Mouse (Mus musculus) sigmoid colon, adult 10 weeks (tissue): ENCODE data around the gene Bbs7. TPM values are rescaled to one million over a fixed set of nuclear protein-coding genes. Genes with fewer than 3 reads are reported as not detected.

Experiments used
- polyA plus RNA-seq: library from polyadenylated mRNA; stranded (reverse); fragments of 350-450 nt; fragmentation: Illumina TruSeq; extraction: RNeasy Lipid Tissue Mini Kit (QIAGEN cat#74804); gene quantifications from one replicate; pipeline ENCODE4 v1.2.3, GENCODE M21; 2014; ENCODE audit warnings: low read depth, low replicate concordance

The Bbs7 gene
- 14.7 TPM for polyA plus RNA-seq

GRCm38 (mm10) chr3:36613202-36613907 lies at the start of gene Bbs7:
Gene Bbs7 (minus strand): TSS chr3:36613477.

DNA sequence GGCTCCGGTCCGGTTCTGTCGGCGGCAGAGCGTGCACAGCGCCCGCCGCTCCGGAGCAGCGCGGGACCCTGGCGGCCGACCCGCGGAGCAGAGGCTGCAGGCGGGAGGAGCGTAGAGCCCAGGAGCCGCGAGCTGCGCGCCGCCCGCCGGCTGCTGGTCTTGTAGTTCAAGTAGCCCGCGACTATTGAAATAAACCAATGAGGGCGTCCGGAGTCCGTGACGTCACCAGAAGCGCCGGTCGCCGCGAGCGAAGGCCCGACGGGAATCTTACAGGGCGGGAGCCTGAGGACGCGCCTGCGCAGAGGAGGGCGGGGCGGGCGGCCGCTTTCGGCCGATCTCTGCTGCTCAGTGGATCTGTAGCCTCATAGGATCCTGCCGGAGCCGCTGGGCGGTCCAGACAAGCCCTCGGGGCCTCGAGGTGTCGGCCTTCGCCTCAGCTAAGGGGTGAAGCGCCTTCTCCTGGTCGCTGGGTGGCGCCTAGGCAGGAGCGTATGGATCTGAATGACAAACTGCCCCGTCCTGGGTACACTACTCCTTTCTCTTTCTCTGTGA lies 41.4 kb downstream of the Bbs7 start, which contains the start of gene Ccna2:
TSS of gene Ccna2 (minus strand) at position 324 of the 552 bp plus-strand sequence.

DNA sequence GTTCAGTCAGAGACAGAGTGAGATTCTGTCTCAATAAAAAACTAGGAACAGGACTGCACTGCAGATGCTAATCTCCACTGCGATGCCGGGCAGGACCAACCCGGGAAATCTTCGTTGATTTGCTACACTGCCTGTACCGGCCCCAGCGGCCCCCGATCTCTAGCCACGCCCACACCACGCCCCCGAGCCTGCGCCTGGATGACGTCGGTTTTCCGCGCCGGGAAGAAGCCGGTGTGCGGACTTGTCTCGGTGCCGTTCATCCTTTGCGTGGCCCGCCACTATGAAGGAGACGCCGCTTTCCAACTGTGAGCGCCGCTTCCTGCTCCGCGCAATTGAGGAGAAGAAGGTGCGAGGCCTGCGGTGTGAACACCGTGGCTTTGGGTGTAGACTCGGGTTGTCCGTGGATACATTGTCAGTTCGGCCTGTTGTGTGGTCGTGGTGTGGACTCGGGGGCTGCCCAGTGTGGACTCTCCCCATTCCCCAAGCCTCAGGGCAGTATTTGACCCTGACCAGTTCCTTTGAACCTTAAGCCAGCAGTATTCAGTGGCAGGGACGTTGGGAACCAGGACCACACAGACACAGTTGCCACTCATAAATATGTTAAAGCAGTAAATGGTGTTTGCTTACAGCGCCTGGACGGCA lies 60.8 kb downstream of the Bbs7 start, which contains the start of gene Exosc9:
TSS of gene Exosc9 (plus strand) at position 201 of the 642 bp plus-strand sequence.

Other genes starting within 250 kb of the Bbs7 start
- 105 TPM for gene Anxa5, start 137.6 kb downstream of the Bbs7 start, polyA plus RNA-seq
- gene 1810062G17Rik, start 137.5 kb downstream of the Bbs7 start, polyA plus RNA-seq = not detected
- 0.35 TPM for gene Gm11549, start 91.7 kb downstream of the Bbs7 start, polyA plus RNA-seq
- 105 TPM for gene Exosc9, start 60.9 kb downstream of the Bbs7 start, polyA plus RNA-seq
- 82.4 TPM for gene Ccna2, start 41.3 kb downstream of the Bbs7 start, polyA plus RNA-seq
- 8.3 TPM for gene Trpc3, start 76.7 kb upstream of the Bbs7 start, polyA plus RNA-seq
- gene 4932438A13Rik, start 249.6 kb upstream of the Bbs7 start, polyA plus RNA-seq = 99.0 TPM